8 mouse cellular contexts compared by ENCODE assay signal in genomic region chr16:93906156-93907014, GRCm38 (mm10). TPM values are rescaled to one million over a fixed set of nuclear protein-coding genes. Genes with fewer than 3 reads are reported as not detected.
DNase-seq lines count a peak whose midpoint lies in the region; ATAC-seq and TF ChIP-seq lines count a peak whose summit lies in the region.

No protein-coding gene starts in this region.

- H3K4me2 ChIP-seq in limb, embryonic 11.5 days (ENCODE audit: low read depth, severe bottlenecking): no peak overlapping the region
- no peak overlapping the region for H3K4me2 ChIP-seq in midbrain, embryonic 15.5 days
- no peak overlapping the region for H3K4me2 ChIP-seq in stomach, embryonic 15.5 days

- H3K27me3 ChIP-seq in Patski: no peaks in the 10 kb centered on the region
- H3K27me3 ChIP-seq in limb, embryonic 11.5 days (ENCODE audit: control insufficient read depth, insufficient read depth, low read length): no peaks in the 10 kb centered on the region
- no peaks in the 10 kb centered on the region for H3K27me3 ChIP-seq in midbrain, embryonic 15.5 days (replicated peaks)
- no peaks in the 10 kb centered on the region for H3K27me3 ChIP-seq in stomach, embryonic 15.5 days (replicated peaks)

- no peak overlapping the region for H3K4me3 ChIP-seq in limb, embryonic 11.5 days (ENCODE audit: low read depth, low read length)
- H3K4me3 ChIP-seq in midbrain, embryonic 15.5 days: no peak overlapping the region
- H3K4me3 ChIP-seq in stomach, embryonic 15.5 days (replicated peaks): no peak overlapping the region

- no peaks in the 10 kb centered on the region for H3K9me3 ChIP-seq in limb, embryonic 11.5 days (ENCODE audit: control insufficient read depth, low read length)
- no peaks in the 10 kb centered on the region for H3K9me3 ChIP-seq in midbrain, embryonic 15.5 days
- no peaks in the 10 kb centered on the region for H3K9me3 ChIP-seq in stomach, embryonic 15.5 days

- H3K27ac ChIP-seq in limb, embryonic 11.5 days (replicated peaks; ENCODE audit: low read depth, low read length): no peak overlapping the region
- H3K27ac ChIP-seq in midbrain, embryonic 15.5 days: no peak overlapping the region
- H3K27ac ChIP-seq in stomach, embryonic 15.5 days: no peak overlapping the region

- in situ Hi-C loops in Patski (cut with MboI; ENCODE audit: low pct_unique_long_range_greater_than_20kb): no loop called here

- no peaks in the 10 kb centered on the region for H3K4me1 ChIP-seq in limb, embryonic 11.5 days (ENCODE audit: control insufficient read depth, insufficient read depth, low read length)
- no peaks in the 10 kb centered on the region for H3K4me1 ChIP-seq in midbrain, embryonic 15.5 days
- 0 out of 2 replicates have a peak, but pooled peaks cover 9% of the 10 kb centered on the region for H3K4me1 ChIP-seq in stomach, embryonic 15.5 days

- H3K9ac ChIP-seq in limb, embryonic 11.5 days (ENCODE audit: low read length): no peak overlapping the region
- no peak overlapping the region for H3K9ac ChIP-seq in midbrain, embryonic 15.5 days
- H3K9ac ChIP-seq in stomach, embryonic 15.5 days: no peak overlapping the region

- DNase-seq in A20 (ENCODE audit: low read depth, low spot score) (peak; percentile 71), Patski (ENCODE audit: low read depth, low spot score) (peak; percentile 69)
- peak; percentile 59 to 78 for DNase-seq in cerebellum, postnatal 4 days (ENCODE audit: low spot score in 2 of 2)
- peak; percentile 59 to 77 for DNase-seq in frontal cortex, postnatal 36 days (ENCODE audit: low spot score in 2 of 2)
- DNase-seq in kidney, adult 11 months: peak; percentile 72
- peak; percentile 77 for DNase-seq in limb, embryonic 11.5 days (ENCODE audit: low spot score)

- WGBS in limb, embryonic 11.5 days: 74% methylated on average over 11 of the region's 11 CpGs
- WGBS in midbrain, embryonic 15.5 days: 70% methylated on average over 11 of the region's 11 CpGs
- WGBS in stomach, embryonic 15.5 days: 53% methylated on average over 11 of the region's 11 CpGs

- no peak for TF ChIP-seq CTCF in Patski (IDR thresholded peaks at IDR 0.05)

- CTCF ChIA-PET in Patski (lab: Charles Lee): interaction anchor here (0.8 to 2.7 kb wide), 8 partner anchors 9 to 363 kb away, joined by 3 to 12 read pairs (median 4); no protein-coding TSS in a partner anchor

- ATAC-seq in Patski: peak; percentile 80
- no peak for ATAC-seq in limb, embryonic 11.5 days (ENCODE audit: insufficient number of reproducible peaks, low FRiP score, low TSS enrichment, low read depth)
- ATAC-seq in midbrain, embryonic 15.5 days (replicated peaks): 0 out of 2 replicates have a peak, but pooled peaks have one; percentile 11
- ATAC-seq in stomach, embryonic 15.5 days (ENCODE audit: insufficient read depth, low FRiP score, low read depth): peak; percentile 25; the same call in 1 of the 2 replicates

- POLR2A ChIA-PET in Patski (lab: Charles Lee): interaction anchor here (0.7 kb wide), 1 partner anchor 9 kb away, joined by 4 read pairs; no protein-coding TSS in a partner anchor

- H3K36me3 ChIP-seq in limb, embryonic 11.5 days (ENCODE audit: control insufficient read depth, insufficient read depth, low read length): peaks cover 6% of the 10 kb centered on the region
- no peaks in the 10 kb centered on the region for H3K36me3 ChIP-seq in midbrain, embryonic 15.5 days (replicated peaks)
- 0 out of 2 replicates have a peak, but pooled peaks cover 11% of the 10 kb centered on the region for H3K36me3 ChIP-seq in stomach, embryonic 15.5 days

RNA-seq across cellular contexts. Expression of gene Chaf1b, which starts 22.7 kb away (rescaled TPM):
- 32.1 TPM for polyA plus RNA-seq in Patski (2021)
- polyA plus RNA-seq in limb, embryonic 11.5 days (2014; fragmentation: Nextera tagmentation; extraction: Ambion mirVana): 120 and 121 TPM in 2 replicates
- 15.3 and 17.0 TPM in 2 replicates for polyA plus RNA-seq in midbrain, embryonic 15.5 days (2015; fragmentation: Nextera tagmentation; extraction: Ambion mirVana)
- polyA plus RNA-seq in stomach, embryonic 15.5 days (2015; fragmentation: Nextera tagmentation; extraction: Ambion mirVana): 53.8 and 57.0 TPM in 2 replicates
